Comparison of ENCODE assay signal across 9 mouse cellular contexts in genomic region chr10:99168840-99169764, GRCm38 (mm10). TPM values are rescaled to one million over a fixed set of nuclear protein-coding genes. Genes with fewer than 3 reads are reported as not detected.
DNase-seq lines count a peak whose midpoint lies in the region; ATAC-seq and TF ChIP-seq lines count a peak whose summit lies in the region.
"Had no signal": no experiment of that assay in that cellular context is flagged by ENCODE, and none has a peak within 500 bp of the region (broad histone marks: within the 10 kb centered on the region; RNA-seq: fewer than 3 reads in every experiment).

No protein-coding gene starts in this region.

- H3K79me2 ChIP-seq in liver, adult 2 months (ENCODE audit: control insufficient read depth, insufficient read depth, low read length) = no peaks in the 10 kb centered on the region

- DNase-seq in layer of hippocampus, adult 2 months (ENCODE audit: low spot score in 2 of 2) = no peak
- DNase-seq in layer of hippocampus, postnatal 10 days (ENCODE audit: low spot score in 2 of 2) = no peak
- no peak for DNase-seq in heart, embryonic 10.5 days (ENCODE audit: low spot score)
- DNase-seq in liver, adult 2 months (ENCODE audit: extremely low read depth, low read depth, low spot score) = no peak
- peak; percentile 58 for DNase-seq in splenic B cell, adult 2 months (ENCODE audit: low read depth, low spot score)
- DNase-seq in yolk sac, embryonic 10.5 days (ENCODE audit: low spot score) = no peak
- no peak for DNase-seq in midbrain, embryonic 11.5 days (ENCODE audit: low spot score, missing footprints)

- peaks cover 41% of the 10 kb centered on the region for H3K4me1 ChIP-seq in bone marrow macrophage, adult 2 months (ENCODE audit: control insufficient read depth, insufficient read depth, low read length)
- H3K4me1 ChIP-seq in heart, embryonic 10.5 days = peaks cover 38% of the 10 kb centered on the region
- peaks cover 22% of the 10 kb centered on the region for H3K4me1 ChIP-seq in liver, adult 2 months (ENCODE audit: control insufficient read depth, insufficient read depth, low read length)
- peaks cover 2% of the 10 kb centered on the region; the same call in 1 of the 2 replicates for H3K4me1 ChIP-seq in midbrain, embryonic 11.5 days (ENCODE audit: control insufficient read depth, insufficient read depth, low read length)

- WGBS in heart, embryonic 10.5 days = 76% methylated on average over 11 of the region's 11 CpGs
- 68% methylated on average over 11 of the region's 11 CpGs for WGBS in liver, adult 2 months
- WGBS in midbrain, embryonic 11.5 days = 89% methylated on average over 11 of the region's 11 CpGs

- no peak for TF ChIP-seq POLR2A in bone marrow macrophage, adult 2 months (IDR thresholded peaks at IDR 0.05; ENCODE audit: borderline replicate concordance, low read depth, low read length)
- no peak for TF ChIP-seq POLR2A in liver, adult 2 months (IDR thresholded peaks at IDR 0.05; ENCODE audit: extremely low read depth, insufficient read depth, low read length)

- no peaks in the 10 kb centered on the region for H3K36me3 ChIP-seq in heart, embryonic 10.5 days
- H3K36me3 ChIP-seq in liver, adult 2 months (ENCODE audit: control insufficient read depth, insufficient read depth, low read length) = no peaks in the 10 kb centered on the region
- no peaks in the 10 kb centered on the region for H3K36me3 ChIP-seq in splenic B cell, adult 2 months (ENCODE audit: control insufficient read depth, insufficient read depth, low read length, poor library complexity, severe bottlenecking)
- H3K36me3 ChIP-seq in midbrain, embryonic 11.5 days (ENCODE audit: control insufficient read depth, insufficient read depth, low read length) = no peaks in the 10 kb centered on the region

- no peaks in the 10 kb centered on the region for H3K27me3 ChIP-seq in heart, embryonic 10.5 days (ENCODE audit: insufficient read depth, poor library complexity, severe bottlenecking)
- no peaks in the 10 kb centered on the region for H3K27me3 ChIP-seq in liver, adult 2 months (ENCODE audit: control insufficient read depth, insufficient read depth, low read length)
- no peaks in the 10 kb centered on the region for H3K27me3 ChIP-seq in splenic B cell, adult 2 months (ENCODE audit: control insufficient read depth, insufficient read depth, low read length, poor library complexity, severe bottlenecking)
- no peaks in the 10 kb centered on the region for H3K27me3 ChIP-seq in midbrain, embryonic 11.5 days (ENCODE audit: control insufficient read depth, insufficient read depth, low read length)

- H3K4me3 ChIP-seq in layer of hippocampus, adult 2 months = no peak overlapping the region
- no peak overlapping the region for H3K4me3 ChIP-seq in bone marrow macrophage, adult 2 months (ENCODE audit: insufficient read depth, low read length)
- H3K4me3 ChIP-seq in heart, embryonic 10.5 days = no peak overlapping the region
- H3K4me3 ChIP-seq in liver, adult 2 months (ENCODE audit: insufficient read depth, low read depth, low read length) = no peak overlapping the region
- no peak overlapping the region for H3K4me3 ChIP-seq in midbrain, embryonic 11.5 days (ENCODE audit: low read depth, low read length)

- H3K9me3 ChIP-seq in heart, embryonic 10.5 days = no peaks in the 10 kb centered on the region
- no peaks in the 10 kb centered on the region for H3K9me3 ChIP-seq in midbrain, embryonic 11.5 days (ENCODE audit: control insufficient read depth, low read length)

- H3K27ac ChIP-seq in layer of hippocampus, adult 2 months = peak overlapping the region; percentile 66
- H3K27ac ChIP-seq in bone marrow macrophage, adult 2 months (ENCODE audit: insufficient read depth, low read depth, low read length) = peak overlapping the region; percentile 40
- H3K27ac ChIP-seq in heart, embryonic 10.5 days = peak overlapping the region; percentile 36; the same call in 1 of the 2 replicates
- peak overlapping the region; percentile 75 for H3K27ac ChIP-seq in liver, adult 2 months (replicated peaks; ENCODE audit: insufficient read depth, low read depth, low read length)
- H3K27ac ChIP-seq in midbrain, embryonic 11.5 days (ENCODE audit: low read depth, low read length) = no peak overlapping the region

- H3K4me2 ChIP-seq in midbrain, embryonic 11.5 days = no peak overlapping the region

- peak; percentile 49 for TF ChIP-seq CTCF in layer of hippocampus, adult 2 months (conservative IDR thresholded peaks at IDR 0.05)
- TF ChIP-seq CTCF in bone marrow macrophage, adult 2 months (IDR thresholded peaks at IDR 0.05; ENCODE audit: low read depth, low read length) = no peak
- 0 out of 2 replicates have a peak, but pooled peaks have one; percentile 9 for TF ChIP-seq CTCF in liver, adult 2 months (IDR thresholded peaks at IDR 0.05; ENCODE audit: low read depth, low read length)

- ATAC-seq in midbrain, embryonic 11.5 days (ENCODE audit: low FRiP score) = no peak

- H3K9ac ChIP-seq in liver, adult 2 months (ENCODE audit: low read depth, low read length) = peak overlapping the region; percentile 55
- no peak overlapping the region for H3K9ac ChIP-seq in midbrain, embryonic 11.5 days (ENCODE audit: low read length)

RNA-seq across cellular contexts. Expression of gene Phxr2, which starts 43.0 kb away (rescaled TPM):
- not detected for total RNA-seq in layer of hippocampus, adult 2 months (2021)
- not detected for total RNA-seq in layer of hippocampus, postnatal 10 days (2021)
- polyA plus RNA-seq in bone marrow macrophage, adult 2 months (2012; ENCODE audit: insufficient read depth, insufficient read length, missing spikeins) = not detected in 2 replicates
- not detected in 2 replicates for polyA plus RNA-seq in heart, embryonic 10.5 days (2016; fragmentation: Nextera tagmentation; extraction: Ambion mirVana)
- total RNA-seq in liver, adult 2 months (2014; rRNA removed) = not detected in 2 replicates
- polyA plus RNA-seq in liver, adult 2 months (2012; rRNA removed) = not detected in 2 replicates
- 0.14 TPM in 1 of 2 replicates, not detected in the other for polyA plus RNA-seq in midbrain, embryonic 11.5 days (2014; fragmentation: Nextera tagmentation; extraction: Ambion mirVana)
- total RNA-seq: left cerebral cortex, postnatal 25 days had no signal
